7 mouse cellular contexts compared by ENCODE assay signal in the genomic region with DNA sequence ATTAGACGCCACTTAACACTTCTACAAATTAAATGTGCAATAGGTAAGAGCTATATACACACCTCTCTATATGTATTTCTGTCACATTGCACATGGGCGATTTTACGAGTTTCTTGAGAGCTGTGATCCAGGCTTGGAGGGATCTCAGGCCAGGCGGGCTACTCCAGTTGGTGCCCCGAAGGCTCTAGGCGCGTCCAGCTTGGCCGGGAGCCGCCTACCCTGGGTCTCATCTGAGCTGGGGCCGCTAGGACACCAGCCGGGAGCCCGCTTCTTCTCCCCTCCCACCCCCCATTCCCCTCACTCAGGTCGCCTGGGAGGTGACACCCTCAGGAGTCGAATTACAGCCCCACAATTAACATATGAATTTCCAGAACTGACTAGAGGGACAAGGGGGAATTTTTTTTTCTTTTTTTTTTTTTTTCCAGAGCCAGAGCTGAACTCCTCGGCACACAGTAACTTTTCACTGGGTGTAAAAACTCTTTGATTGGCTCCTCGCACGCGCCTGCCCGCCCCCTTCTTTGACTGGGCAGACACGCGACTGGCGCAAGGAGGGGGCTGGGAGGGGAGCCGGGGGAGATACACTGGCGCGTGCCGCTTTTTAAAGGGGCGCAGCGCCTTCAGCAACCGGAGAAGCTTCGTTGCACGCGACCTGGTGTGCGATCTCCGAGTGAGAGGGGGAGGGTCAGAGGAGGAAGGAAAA. TPM values are rescaled to one million over a fixed set of nuclear protein-coding genes. Genes with fewer than 3 reads are reported as not detected.
DNase-seq lines count a peak whose midpoint lies in the region.

A gene (plus strand): TSS at position 627 of the 700 bp plus-strand sequence.

- under 1% methylated on average over 34 of the region's 34 CpGs for WGBS in large intestine, adult 2 months
- WGBS in midbrain, embryonic 10.5 days: under 1% methylated on average over 34 of the region's 34 CpGs

- no peaks in the 10 kb centered on the region for H3K36me3 ChIP-seq in midbrain, embryonic 10.5 days

- peaks cover 83% of the 10 kb centered on the region for H3K27me3 ChIP-seq in midbrain, embryonic 10.5 days (ENCODE audit: low read depth, poor library complexity, severe bottlenecking)

- H3K27ac ChIP-seq in midbrain, embryonic 10.5 days (replicated peaks): no peak within 1 kb of the TSS

- intact Hi-C loops in heart, postnatal 14 days (cut with DNase I): no loop called here

- peak; percentile 59 for DNase-seq in adrenal gland, adult 8-10 months
- DNase-seq in embryo, embryonic 11.5 days (ENCODE audit: low read depth, low spot score): peak; percentile 56
- peak; percentile 19 to 32 for DNase-seq in heart, postnatal 14 days
- DNase-seq in large intestine, adult 2 months (ENCODE audit: low read depth, low spot score): no peak
- peak; percentile 82 for DNase-seq in midbrain, embryonic 10.5 days (ENCODE audit: low spot score)
- DNase-seq in frontal cortex, postnatal 14 days (ENCODE audit: low spot score in 2 of 2): no peak
- no peak for DNase-seq in cerebellum, adult 9-10 months

- peaks cover 28% of the 10 kb centered on the region for H3K4me1 ChIP-seq in midbrain, embryonic 10.5 days

- no peaks in the 10 kb centered on the region for H3K9me3 ChIP-seq in midbrain, embryonic 10.5 days (replicated peaks)

- H3K4me3 ChIP-seq in midbrain, embryonic 10.5 days: peak within 1 kb of the TSS; percentile 59

RNA-seq across cellular contexts. Expression of the gene that starts here (rescaled TPM):
- total RNA-seq in adrenal gland, adult 8-10 months (2022): under 1 TPM in 1 of 4 experiments, not detected in 3; 0.14 TPM
- not detected for total RNA-seq in heart, postnatal 14 days (2021)
- polyA plus RNA-seq in large intestine, adult 2 months (2012; rRNA removed): 22.7 and 24.8 TPM in 2 replicates
- polyA plus RNA-seq in midbrain, embryonic 10.5 days (2016; fragmentation: Nextera tagmentation; extraction: Ambion mirVana): 0.88 and 4.7 TPM in 2 replicates

Comparison
In these comparisons a context has a peak if more than half of its experiments do, and no peak if none do; other contexts are left out.
1. Peak in DNase-seq in adrenal gland, adult 8-10 months; RNA of the gene not detected or under 1 TPM.
2. Peak in DNase-seq in heart, postnatal 14 days; RNA of the gene not detected or under 1 TPM.
3. DNase-seq: peak in embryo, embryonic 11.5 days (single experiment) and midbrain, embryonic 10.5 days (single experiment); none in large intestine, adult 2 months (single experiment), frontal cortex, postnatal 14 days (0 of 2) and cerebellum, adult 9-10 months (single experiment).